Mouse (Mus musculus): ENCODE results near the gene Chmp6. TPM values are rescaled to one million over a fixed set of nuclear protein-coding genes. Genes with fewer than 3 reads are reported as not detected.
A peak's percentile ranks its signal among the peaks of the same experiment; 100 is the strongest.

The Chmp6 gene
- polyA plus RNA-seq (2014; fragmentation: Nextera tagmentation; extraction: Ambion mirVana), result 94.3 and 104 TPM in 2 replicates

- ATAC-seq (ENCODE audit: insufficient read depth) (peak; percentile 53), DNase-seq (peak; percentile 92)
- no peak for TF ChIP-seq CTCF (IDR thresholded peaks at IDR 0.05; ENCODE audit: low read depth)
- Histone ChIP-seq H3K27me3 (ENCODE audit: insufficient read depth, low read length) (no peaks in the 10 kb centered on the region), H3K9ac (peak within 1 kb of the TSS; percentile 92), H3K27ac (ENCODE audit: low read depth) (peak within 1 kb of the TSS; percentile 72), H3K36me3 (ENCODE audit: insufficient read depth) (peaks cover 26% of the 10 kb centered on the region), H3K4me1 (ENCODE audit: insufficient read depth) (peaks cover 9% of the 10 kb centered on the region), H3K9me3 (ENCODE audit: low read depth, low read length) (no peaks in the 10 kb centered on the region), H3K4me2 (peak within 1 kb of the TSS; percentile 70), H3K4me3 (ENCODE audit: low read depth, low read length) (peak within 1 kb of the TSS; percentile 91)
- WGBS, result under 1% methylated on average over 48 of the region's 48 CpGs
These were observed at the start of gene Chmp6 for GRCm38 (mm10) chr11:119913291-119913934. Gene Chmp6 (plus strand): TSS chr11:119913441.

DNA sequence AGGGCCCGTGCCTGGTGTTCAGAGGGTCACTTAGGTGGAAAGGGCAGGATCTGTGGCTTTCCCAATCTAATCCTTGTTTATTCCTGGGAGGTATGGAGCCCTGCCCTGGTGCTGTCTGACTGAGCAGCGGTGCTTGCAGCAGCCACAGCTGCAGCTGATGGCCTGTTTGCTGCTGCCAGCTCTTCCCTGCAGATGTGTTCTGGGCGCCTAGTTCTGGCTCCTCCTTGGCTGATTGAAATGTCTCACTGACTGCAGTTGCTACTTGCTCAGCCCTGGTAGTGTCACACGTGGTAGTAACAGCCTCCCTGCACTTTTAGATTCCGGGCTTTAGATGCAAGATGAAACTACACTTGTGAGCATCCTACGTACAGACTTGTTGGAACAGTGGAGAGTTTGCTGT is 46.4 kb upstream of the Chmp6 start:
- DNase-seq (no peak), ATAC-seq (ENCODE audit: insufficient read depth) (no peak)
- peaks cover 24% of the 10 kb centered on the region for H3K36me3 ChIP-seq (ENCODE audit: insufficient read depth)
- H3K4me3 ChIP-seq (ENCODE audit: low read depth, low read length), result no peak overlapping the region
- H3K4me1 ChIP-seq (ENCODE audit: insufficient read depth), result no peaks in the 10 kb centered on the region
- no peaks in the 10 kb centered on the region for H3K9me3 ChIP-seq (ENCODE audit: low read depth, low read length)
- no peaks in the 10 kb centered on the region for H3K27me3 ChIP-seq (ENCODE audit: insufficient read depth, low read length)
- 74% methylated on average over 6 of the region's 6 CpGs for WGBS
- no peak overlapping the region for H3K4me2 ChIP-seq
- no peak for TF ChIP-seq CTCF (IDR thresholded peaks at IDR 0.05; ENCODE audit: low read depth)
- no peak overlapping the region for H3K27ac ChIP-seq (ENCODE audit: low read depth)
- no peak overlapping the region for H3K9ac ChIP-seq

GRCm38 (mm10) chr11:119868138-119868537 is 45.1 kb upstream of the Chmp6 start:
- Histone ChIP-seq H3K27me3 (ENCODE audit: insufficient read depth, low read length) (no peaks in the 10 kb centered on the region), H3K36me3 (ENCODE audit: insufficient read depth) (peaks cover 37% of the 10 kb centered on the region), H3K4me3 (ENCODE audit: low read depth, low read length) (no peak overlapping the region), H3K4me2 (no peak overlapping the region), H3K9ac (no peak overlapping the region), H3K4me1 (ENCODE audit: insufficient read depth) (no peaks in the 10 kb centered on the region), H3K9me3 (ENCODE audit: low read depth, low read length) (no peaks in the 10 kb centered on the region), H3K27ac (ENCODE audit: low read depth) (peak overlapping the region; percentile 36; the same call in 1 of the 2 replicates)
- WGBS, result 66% methylated on average over 3 of the region's 3 CpGs
- DNase-seq, result peak; percentile 56
- TF ChIP-seq CTCF (IDR thresholded peaks at IDR 0.05; ENCODE audit: low read depth), result no peak
- ATAC-seq (ENCODE audit: insufficient read depth), result no peak

DNA sequence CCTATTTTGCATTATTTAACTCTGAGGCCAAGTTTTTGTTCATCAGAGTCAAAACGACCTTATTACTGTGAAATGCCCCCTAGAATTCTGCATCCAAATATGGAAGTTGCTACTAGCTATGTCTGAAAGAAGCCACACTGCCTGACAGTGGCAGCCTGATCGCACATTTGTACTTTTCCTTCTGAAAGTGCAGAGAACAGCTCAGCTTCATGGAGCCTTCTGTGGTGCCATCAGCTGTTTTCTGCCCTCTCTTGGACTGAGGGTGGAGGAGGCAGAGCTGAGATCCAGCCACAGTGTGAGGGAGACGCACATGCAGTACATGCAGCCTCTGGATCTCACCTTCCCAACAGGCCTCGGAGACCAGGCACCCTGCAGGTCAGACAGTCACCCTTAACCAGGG is 44.7 kb upstream of the Chmp6 start:
- peaks cover 39% of the 10 kb centered on the region for H3K36me3 ChIP-seq (ENCODE audit: insufficient read depth)
- H3K4me2 ChIP-seq, result no peak overlapping the region
- no peak overlapping the region for H3K4me3 ChIP-seq (ENCODE audit: low read depth, low read length)
- peak overlapping the region; percentile 70; the same call in 1 of the 2 replicates for H3K27ac ChIP-seq (ENCODE audit: low read depth)
- H3K9ac ChIP-seq, result no peak overlapping the region
- WGBS, result 63% methylated on average over 4 of the region's 4 CpGs
- no peaks in the 10 kb centered on the region for H3K9me3 ChIP-seq (ENCODE audit: low read depth, low read length)
- no peaks in the 10 kb centered on the region for H3K27me3 ChIP-seq (ENCODE audit: insufficient read depth, low read length)
- TF ChIP-seq CTCF (IDR thresholded peaks at IDR 0.05; ENCODE audit: low read depth), result no peak
- no peaks in the 10 kb centered on the region for H3K4me1 ChIP-seq (ENCODE audit: insufficient read depth)
- DNase-seq, result peak; percentile 16
- ATAC-seq (ENCODE audit: insufficient read depth), result no peak

DNA sequence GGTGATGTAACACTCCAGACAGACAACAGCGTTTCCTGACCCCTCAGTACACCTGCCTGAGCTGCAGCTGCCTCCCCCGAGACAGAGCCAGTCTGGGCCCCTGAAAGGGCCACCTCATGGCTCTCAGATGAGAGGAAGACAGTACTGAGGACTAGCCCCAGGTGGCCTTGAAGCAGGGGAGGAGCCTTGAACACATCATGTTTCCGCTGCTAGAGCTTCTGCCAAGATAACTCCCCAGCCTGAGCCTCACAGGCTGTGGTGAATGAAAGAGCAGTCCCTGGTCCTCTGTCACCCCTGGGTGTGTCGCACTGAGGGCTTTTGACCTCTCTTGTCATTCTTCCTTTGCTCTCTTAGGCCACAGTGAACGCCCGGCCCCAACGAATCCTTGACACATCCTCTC is 42.1 kb upstream of the Chmp6 start:
- DNase-seq (no peak), ATAC-seq (ENCODE audit: insufficient read depth) (no peak)
- Histone ChIP-seq H3K36me3 (ENCODE audit: insufficient read depth) (peaks cover 58% of the 10 kb centered on the region), H3K9ac (no peak overlapping the region), H3K9me3 (ENCODE audit: low read depth, low read length) (no peaks in the 10 kb centered on the region), H3K4me1 (ENCODE audit: insufficient read depth) (no peaks in the 10 kb centered on the region), H3K4me2 (no peak overlapping the region), H3K27me3 (ENCODE audit: insufficient read depth, low read length) (no peaks in the 10 kb centered on the region), H3K4me3 (ENCODE audit: low read depth, low read length) (no peak overlapping the region), H3K27ac (ENCODE audit: low read depth) (no peak overlapping the region)
- TF ChIP-seq CTCF (IDR thresholded peaks at IDR 0.05; ENCODE audit: low read depth), result no peak
- WGBS, result 76% methylated on average over 7 of the region's 7 CpGs

- 85% methylated on average over 4 of the region's 4 CpGs for WGBS
- no peak overlapping the region for H3K4me3 ChIP-seq (ENCODE audit: low read depth, low read length)
- no peak overlapping the region for H3K27ac ChIP-seq (ENCODE audit: low read depth)
- H3K36me3 ChIP-seq (ENCODE audit: insufficient read depth), result peaks cover 66% of the 10 kb centered on the region
- H3K9me3 ChIP-seq (ENCODE audit: low read depth, low read length), result no peaks in the 10 kb centered on the region
- H3K4me1 ChIP-seq (ENCODE audit: insufficient read depth), result no peaks in the 10 kb centered on the region
- TF ChIP-seq CTCF (IDR thresholded peaks at IDR 0.05; ENCODE audit: low read depth), result no peak
- no peak overlapping the region for H3K9ac ChIP-seq
- no peak overlapping the region for H3K4me2 ChIP-seq
- DNase-seq, result no peak
- H3K27me3 ChIP-seq (ENCODE audit: insufficient read depth, low read length), result no peaks in the 10 kb centered on the region
- ATAC-seq (ENCODE audit: insufficient read depth), result no peak
These were observed 39.6 kb upstream of the Chmp6 start for GRCm38 (mm10) chr11:119873643-119874042.

GRCm38 (mm10) chr11:119874841-119875240 is 38.4 kb upstream of the Chmp6 start:
- H3K4me1 ChIP-seq (ENCODE audit: insufficient read depth), result no peaks in the 10 kb centered on the region
- H3K36me3 ChIP-seq (ENCODE audit: insufficient read depth), result peaks cover 74% of the 10 kb centered on the region
- no peak for TF ChIP-seq CTCF (IDR thresholded peaks at IDR 0.05; ENCODE audit: low read depth)
- DNase-seq, result no peak
- H3K27ac ChIP-seq (ENCODE audit: low read depth), result no peak overlapping the region
- no peaks in the 10 kb centered on the region for H3K27me3 ChIP-seq (ENCODE audit: insufficient read depth, low read length)
- no peak for ATAC-seq (ENCODE audit: insufficient read depth)
- H3K9me3 ChIP-seq (ENCODE audit: low read depth, low read length), result no peaks in the 10 kb centered on the region
- no peak overlapping the region for H3K4me2 ChIP-seq
- no peak overlapping the region for H3K9ac ChIP-seq
- H3K4me3 ChIP-seq (ENCODE audit: low read depth, low read length), result no peak overlapping the region
- 79% methylated on average over 1 of the region's 1 CpGs for WGBS

All from lung, embryonic 14.5 days (tissue).